Mouse (Mus musculus) midbrain, embryonic 11.5 days (tissue): ENCODE data around the gene Gm8947. TPM values are rescaled to one million over a fixed set of nuclear protein-coding genes. Genes with fewer than 3 reads are reported as not detected.
"Not testable (repeated sequence)": the region's sequence is repeated elsewhere in the genome, so short reads cannot be mapped to it uniquely, and the experiment has no call there.

Experiments
- ATAC-seq: fragments of 200-750 bp; cut with Nextera tagmentation; 2 replicates; pipeline ENCODE4 v1.8.0; 2017; ENCODE audit warnings: moderate TSS enrichment, moderate library complexity; ENCODE audit not compliant: low FRiP score
- DNase-seq: peaks from one replicate; pipeline ENCODE4 v3.0.0; 2015; ENCODE audit warnings: low spot score; ENCODE audit errors: missing footprints
- H3K27ac ChIP-seq: fragments of 300-500 bp; sonication (generic); 2 replicates; pipeline ENCODE4 v1.5.1; 2014; ENCODE audit warnings: low read depth, low read length
- H3K27me3 ChIP-seq: fragments of 300-500 bp; sonication (generic); 2 replicates; pipeline ENCODE4 v1.6.1; 2014; ENCODE audit warnings: mild to moderate bottlenecking, low read length, moderate library complexity, mixed read lengths; ENCODE audit not compliant: control insufficient read depth, insufficient read depth
- H3K36me3 ChIP-seq: fragments of 300-500 bp; sonication (generic); 2 replicates; pipeline ENCODE4 v1.6.1; 2014; ENCODE audit warnings: mild to moderate bottlenecking, low read length, moderate library complexity, mixed read lengths; ENCODE audit not compliant: control insufficient read depth, insufficient read depth
- H3K4me1 ChIP-seq: fragments of 300-500 bp; sonication (generic); 2 replicates; pipeline ENCODE4 v1.6.1; 2014; ENCODE audit warnings: low read length; ENCODE audit not compliant: control insufficient read depth, insufficient read depth
- H3K4me2 ChIP-seq: fragments of 300-500 bp; sonication (generic); 2 replicates; pipeline ENCODE4 v1.6.1; 2014; ENCODE audit warnings: mild to moderate bottlenecking, moderate library complexity
- H3K4me3 ChIP-seq: fragments of 300-500 bp; sonication (generic); 2 replicates; pipeline ENCODE4 v1.5.1; 2014; ENCODE audit warnings: low read depth, low read length
- H3K9ac ChIP-seq: fragments of 300-500 bp; sonication (generic); 2 replicates; pipeline ENCODE4 v1.6.1; 2014; ENCODE audit warnings: low read length
- H3K9me3 ChIP-seq: fragments of 300-500 bp; sonication (generic); 2 replicates; pipeline ENCODE4 v1.6.1; 2016; ENCODE audit warnings: low read length; ENCODE audit not compliant: control insufficient read depth
- WGBS: fragments of 180-500 bp; shearing (Covaris S2); extraction: QIAGEN DNeasy Blood & Tissue Kit; methylation state at CpG from one replicate; pipeline ENCODE4 v1.1.7; 2014; 5-methylcytosine and 5-hydroxymethylcytosine counted together
- polyA plus RNA-seq: library from polyadenylated mRNA; unstranded; fragments of >200 nt; fragmentation: Nextera tagmentation; extraction: Ambion mirVana; gene quantifications from 2 replicates; pipeline ENCODE4 v1.2.1, GENCODE M21; 2014

Gm8947 gene
- polyA plus RNA-seq, 1 experiment from 2014 or later: 0.42 TPM

DNA sequence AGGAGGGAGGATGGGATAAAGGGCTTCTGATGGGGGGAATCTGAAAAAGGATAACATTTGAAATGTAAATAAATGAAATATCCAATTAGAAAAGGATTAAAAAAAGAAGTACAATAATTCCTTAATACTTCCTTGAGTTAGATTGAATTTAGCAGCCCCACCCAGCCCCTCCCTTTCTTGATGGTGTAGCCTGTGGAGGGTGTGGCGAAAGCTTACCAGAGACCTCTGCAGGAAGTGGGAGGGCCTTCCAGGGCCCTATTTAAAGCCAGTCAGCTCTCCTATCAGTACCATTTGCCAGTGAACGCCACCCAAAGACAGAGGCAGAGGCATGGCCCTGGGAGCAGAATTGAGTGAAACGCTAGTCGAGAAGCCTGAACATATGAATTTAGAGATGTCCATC lies 5.9 kb downstream of the Gm8947 start, which contains the start of gene Gm47995:
Gene Gm47995 (plus strand): TSS at position 329 of the 400 bp plus-strand sequence.
- ATAC-seq: not testable (repeated sequence)

GRCm38 (mm10) chr1:151200620-151201019 lies 8.4 kb downstream of the Gm8947 start:
- H3K9ac ChIP-seq, DNase-seq, H3K4me1 ChIP-seq, H3K4me3 ChIP-seq, H3K9me3 ChIP-seq, H3K4me2 ChIP-seq, H3K27me3 ChIP-seq, H3K27ac ChIP-seq, H3K36me3 ChIP-seq, ATAC-seq: not testable (repeated sequence)

More for the DNA sequence above, 5.9 kb downstream of the Gm8947 start, which contains the start of gene Gm47995:
- WGBS: 94% methylated on average over 2 of the region's 4 CpGs
- H3K9me3 ChIP-seq, H3K4me2 ChIP-seq, H3K4me3 ChIP-seq, H3K36me3 ChIP-seq, H3K9ac ChIP-seq, H3K27ac ChIP-seq, DNase-seq, H3K27me3 ChIP-seq, H3K4me1 ChIP-seq: not testable (repeated sequence)

DNA sequence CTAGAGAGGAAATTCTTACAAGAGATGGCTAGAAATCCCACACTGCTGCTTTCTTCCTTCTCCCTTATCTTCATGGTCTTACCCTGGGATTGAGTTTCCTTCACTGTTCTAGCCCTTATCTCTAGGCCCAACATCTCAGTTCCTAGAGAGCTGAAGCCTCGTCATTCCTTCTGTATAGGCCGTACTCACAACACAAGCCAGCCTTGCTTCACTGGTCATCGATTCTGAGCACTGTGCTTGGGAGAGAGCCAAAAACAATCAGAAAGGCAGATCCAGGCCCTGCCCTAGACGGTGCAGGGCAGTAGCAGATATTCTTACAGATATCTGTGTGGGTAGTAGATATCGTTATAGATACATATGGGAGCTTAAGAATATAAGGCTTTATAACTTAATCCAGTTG lies 10.6 kb downstream of the Gm8947 start:
- not testable (repeated sequence) for H3K27ac ChIP-seq, ATAC-seq, H3K4me2 ChIP-seq, H3K4me1 ChIP-seq, H3K27me3 ChIP-seq, DNase-seq, H3K4me3 ChIP-seq, H3K36me3 ChIP-seq, H3K9me3 ChIP-seq, H3K9ac ChIP-seq
- 79% methylated on average over 3 of the region's 5 CpGs for WGBS

DNA sequence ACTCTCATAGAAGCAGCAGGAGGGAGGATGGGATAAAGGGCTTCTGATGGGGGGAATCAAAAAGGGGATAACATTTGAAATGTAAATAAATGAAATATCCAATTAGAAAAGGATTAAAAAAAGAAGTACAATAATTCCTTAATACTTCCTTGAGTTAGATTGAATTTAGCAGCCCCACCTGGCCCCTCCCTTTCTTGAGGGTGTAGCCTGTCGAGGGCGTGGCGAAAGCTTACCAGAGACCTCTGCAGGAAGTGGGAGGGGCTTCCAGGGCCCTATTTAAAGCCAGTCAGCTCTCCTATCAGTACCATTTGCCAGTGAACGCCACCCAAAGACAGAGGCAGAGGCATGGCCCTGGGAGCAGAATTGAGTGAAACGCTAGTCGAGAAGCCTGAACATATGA lies 11.6 kb downstream of the Gm8947 start, which contains the start of gene 3110040M04Rik:
Gene 3110040M04Rik (plus strand): TSS at position 304 of the 400 bp plus-strand sequence.
- not testable (repeated sequence) for H3K9ac ChIP-seq, H3K9me3 ChIP-seq, H3K27ac ChIP-seq, H3K4me3 ChIP-seq, ATAC-seq, H3K4me1 ChIP-seq, DNase-seq, H3K27me3 ChIP-seq, H3K4me2 ChIP-seq, H3K36me3 ChIP-seq
- WGBS: no CpG with 5 or more reads among the region's 6 CpGs

- not testable (repeated sequence) for H3K36me3 ChIP-seq, H3K9ac ChIP-seq, H3K9me3 ChIP-seq, H3K4me1 ChIP-seq, H3K27ac ChIP-seq, H3K4me3 ChIP-seq, H3K27me3 ChIP-seq, DNase-seq, ATAC-seq, H3K4me2 ChIP-seq
- 76% methylated on average over 3 of the region's 5 CpGs for WGBS
These were observed 16.3 kb downstream of the Gm8947 start for GRCm38 (mm10) chr1:151208493-151208892.

DNA sequence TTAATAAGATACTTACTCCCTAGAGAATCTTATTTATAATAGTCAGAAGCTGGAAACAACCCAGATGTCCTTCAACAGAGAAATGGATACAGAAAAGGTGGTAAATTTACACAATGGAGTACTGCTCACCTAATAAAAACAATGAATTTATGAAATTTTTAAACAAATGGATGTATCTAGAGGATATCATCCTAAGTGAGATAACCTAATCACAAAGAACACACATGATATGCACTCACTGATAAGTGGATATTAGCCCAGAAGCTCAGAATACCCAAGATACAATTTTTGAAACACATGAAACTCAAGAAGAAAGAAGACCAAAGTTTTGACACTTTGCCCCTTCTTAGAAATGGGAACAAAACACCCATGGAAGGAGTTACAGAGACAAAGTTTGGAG lies 16.8 kb downstream of the Gm8947 start:
- H3K27ac ChIP-seq, H3K4me1 ChIP-seq, H3K27me3 ChIP-seq, H3K9ac ChIP-seq, H3K4me2 ChIP-seq, H3K9me3 ChIP-seq, ATAC-seq, H3K36me3 ChIP-seq, DNase-seq, H3K4me3 ChIP-seq: not testable (repeated sequence)

- not testable (repeated sequence) for ATAC-seq, H3K27me3 ChIP-seq, H3K4me1 ChIP-seq, H3K36me3 ChIP-seq, H3K9ac ChIP-seq, H3K4me3 ChIP-seq, H3K4me2 ChIP-seq, H3K27ac ChIP-seq, H3K9me3 ChIP-seq, DNase-seq
- 88% methylated on average over 4 of the region's 8 CpGs for WGBS
These were observed 17.7 kb downstream of the Gm8947 start, which contains the start of gene Gm47996 for GRCm38 (mm10) chr1:151209824-151210355. Gene Gm47996, plus strand, starts transcription at chr1:151210131.

- not testable (repeated sequence) for H3K27me3 ChIP-seq, H3K36me3 ChIP-seq, H3K9me3 ChIP-seq, H3K9ac ChIP-seq, H3K27ac ChIP-seq, DNase-seq, ATAC-seq, H3K4me2 ChIP-seq, H3K4me3 ChIP-seq, H3K4me1 ChIP-seq
- WGBS: 96% methylated on average over 5 of the region's 5 CpGs
These were observed 19.5 kb downstream of the Gm8947 start for GRCm38 (mm10) chr1:151211666-151212065.

DNA sequence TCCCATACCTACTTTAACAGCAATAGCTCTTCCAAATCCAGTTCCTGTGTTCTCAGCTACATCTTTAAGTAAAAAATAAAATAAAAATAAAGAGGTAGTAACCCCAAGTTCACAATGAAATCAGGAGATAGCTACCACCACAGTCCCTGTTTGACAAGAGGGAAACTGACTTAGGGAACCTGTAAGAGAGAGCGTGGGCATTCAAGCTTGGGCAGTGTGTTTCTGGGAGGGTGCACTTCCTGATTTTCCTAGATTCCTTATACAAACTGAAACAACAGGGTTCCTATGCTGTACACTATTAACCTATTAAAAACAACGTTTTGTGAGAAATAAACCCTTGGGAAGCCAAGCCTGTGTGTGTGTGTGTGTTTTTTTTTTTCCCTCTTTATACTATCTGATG lies 22.7 kb downstream of the Gm8947 start:
- ATAC-seq (no peak), DNase-seq (no peak)
- Histone ChIP-seq H3K4me3 (no peak overlapping the region), H3K9me3 (no peaks in the 10 kb centered on the region), H3K27ac (no peak overlapping the region), H3K4me1 (no peaks in the 10 kb centered on the region), H3K4me2 (no peak overlapping the region), H3K27me3 (no peaks in the 10 kb centered on the region), H3K9ac (no peak overlapping the region), H3K36me3 (no peaks in the 10 kb centered on the region)
- 73% methylated on average over 2 of the region's 2 CpGs for WGBS
